Mouse (Mus musculus) v-Abl transformed pro-B cells (cell line): Measurements from ENCODE around the gene Tor4a.

Experiments used
- in situ Hi-C, 2 experiments: fragments of 400-800 bp; cut with MboI; formaldehyde crosslinking; loops; one replicate each; pipeline ENCODE4 v1.15.1; 2025; ENCODE audit not compliant: unreplicated experiment in 2 of 2

Tor4a gene

GRCm38 (mm10) chr2:25174866-25175689, 21.6 kb downstream of the Tor4a start:
- in situ Hi-C loops: no loop called here

GRCm38 (mm10) chr2:25173821-25174220, 22.9 kb downstream of the Tor4a start:
- in situ Hi-C loops: no loop called here

- in situ Hi-C loops: no loop called here
These were observed 24.1 kb downstream of the Tor4a start for GRCm38 (mm10) chr2:25172629-25173028.

GRCm38 (mm10) chr2:25171769-25172153, 24.9 kb downstream of the Tor4a start:
- in situ Hi-C loops: no loop called here

- in situ Hi-C loops: no loop called here
These were observed 25.5 kb downstream of the Tor4a start for GRCm38 (mm10) chr2:25171101-25171768.

- in situ Hi-C loops: no loop called here
These were observed 26.2 kb downstream of the Tor4a start for GRCm38 (mm10) chr2:25170326-25171100.

- in situ Hi-C loops: no loop called here
These were observed 26.9 kb downstream of the Tor4a start for GRCm38 (mm10) chr2:25169778-25170177.

- in situ Hi-C loops: no loop called here
These were observed 28.1 kb downstream of the Tor4a start for GRCm38 (mm10) chr2:25168665-25168978.

GRCm38 (mm10) chr2:25167919-25168664, 28.6 kb downstream of the Tor4a start:
- in situ Hi-C loops: no loop called here

- in situ Hi-C loops: no loop called here
These were observed 29.2 kb downstream of the Tor4a start for GRCm38 (mm10) chr2:25167481-25167880.

- in situ Hi-C loops: loop anchor here in 1 of 2 experiments (5.0 kb wide), 1 partner anchor 55 kb away; no protein-coding TSS in a partner anchor
These were observed 39.0 kb downstream of the Tor4a start for GRCm38 (mm10) chr2:25157655-25158054.

GRCm38 (mm10) chr2:25156990-25157389, 39.7 kb downstream of the Tor4a start:
- in situ Hi-C loops: loop anchor here in 1 of 2 experiments (5.0 kb wide), 1 partner anchor 55 kb away; no protein-coding TSS in a partner anchor

GRCm38 (mm10) chr2:25156177-25156576, 40.5 kb downstream of the Tor4a start:
- in situ Hi-C loops: loop anchor here in 1 of 2 experiments (5.0 kb wide), 1 partner anchor 54 kb away; no protein-coding TSS in a partner anchor

GRCm38 (mm10) chr2:25151280-25151956, 45.3 kb downstream of the Tor4a start:
- in situ Hi-C loops: no loop called here

GRCm38 (mm10) chr2:25149643-25150042, 47.0 kb downstream of the Tor4a start:
- in situ Hi-C loops: no loop called here

GRCm38 (mm10) chr2:25147892-25148291, 48.8 kb downstream of the Tor4a start:
- in situ Hi-C loops: no loop called here

- in situ Hi-C loops: no loop called here
These were observed 49.3 kb downstream of the Tor4a start for GRCm38 (mm10) chr2:25147398-25147797.

- in situ Hi-C loops: no loop called here
These were observed 51.3 kb downstream of the Tor4a start for GRCm38 (mm10) chr2:25145346-25145745.
